Mouse (Mus musculus): ENCODE measurements at regions not wholly inside any gene's neighbourhood (a gene's known extent, or its start where the extent isn't known, plus 50 kb on each side); places are given as distances from the start of the nearest gene placed in this dataset.
A peak's percentile ranks its signal among the peaks of the same experiment; 100 is the strongest.

DNA sequence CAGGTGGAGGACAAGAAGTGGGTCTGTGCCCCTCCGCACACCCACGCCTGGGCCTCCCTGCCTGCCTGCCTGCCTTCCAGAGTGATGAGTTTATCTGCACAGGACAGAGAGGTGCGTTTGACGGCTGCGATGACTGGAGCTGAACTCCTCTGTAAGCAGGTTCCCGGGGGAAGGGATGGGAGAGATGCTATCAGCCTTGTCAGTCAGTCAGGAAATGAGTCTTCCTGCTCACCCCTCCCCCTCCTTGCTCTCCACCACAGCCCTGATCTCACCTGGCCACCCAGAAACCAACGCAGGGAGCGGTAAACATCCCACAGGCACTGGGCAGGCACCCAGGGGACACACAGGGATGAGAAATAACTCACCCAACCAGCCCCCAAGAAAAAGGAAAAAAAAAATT lies 69.5 kb upstream of the Nectin1 start:
- Histone ChIP-seq H3K27ac (no peak overlapping the region), H3K36me3 (ENCODE audit: insufficient read depth, low read length) (no peaks in the 10 kb centered on the region), H3K4me2 (ENCODE audit: low read length) (no peak overlapping the region), H3K9ac (ENCODE audit: low read depth, low read length) (no peak overlapping the region), H3K9me3 (replicated peaks; ENCODE audit: low read length) (no peaks in the 10 kb centered on the region), H3K27me3 (ENCODE audit: insufficient read depth, low read length) (no peaks in the 10 kb centered on the region), H3K4me3 (replicated peaks; ENCODE audit: low read depth, low read length) (no peak overlapping the region), H3K4me1 (replicated peaks; ENCODE audit: insufficient read depth, low read length) (no peaks in the 10 kb centered on the region)
- TF ChIP-seq CTCF (IDR thresholded peaks at IDR 0.05; ENCODE audit: low read depth) = no peak
- DNase-seq (ENCODE audit: low spot score) = no peak
- WGBS = 31% methylated on average over 8 of the region's 8 CpGs
- ATAC-seq (replicated peaks; ENCODE audit: low FRiP score, low read depth) = no peak

- Histone ChIP-seq H3K36me3 (ENCODE audit: insufficient read depth, low read length) (no peaks in the 10 kb centered on the region), H3K9me3 (replicated peaks; ENCODE audit: low read length) (no peaks in the 10 kb centered on the region), H3K4me3 (replicated peaks; ENCODE audit: low read depth, low read length) (no peak overlapping the region), H3K27ac (no peak overlapping the region), H3K27me3 (ENCODE audit: insufficient read depth, low read length) (no peaks in the 10 kb centered on the region), H3K4me1 (replicated peaks; ENCODE audit: insufficient read depth, low read length) (no peaks in the 10 kb centered on the region), H3K9ac (ENCODE audit: low read depth, low read length) (no peak overlapping the region), H3K4me2 (ENCODE audit: low read length) (no peak overlapping the region)
- no peak for DNase-seq (ENCODE audit: low spot score)
- no peak for ATAC-seq (replicated peaks; ENCODE audit: low FRiP score, low read depth)
- no peak for TF ChIP-seq CTCF (IDR thresholded peaks at IDR 0.05; ENCODE audit: low read depth)
- 62% methylated on average over 2 of the region's 2 CpGs for WGBS
Observed at GRCm38 (mm10) chr9:43676011-43676410, 67.8 kb upstream of the Nectin1 start.

DNA sequence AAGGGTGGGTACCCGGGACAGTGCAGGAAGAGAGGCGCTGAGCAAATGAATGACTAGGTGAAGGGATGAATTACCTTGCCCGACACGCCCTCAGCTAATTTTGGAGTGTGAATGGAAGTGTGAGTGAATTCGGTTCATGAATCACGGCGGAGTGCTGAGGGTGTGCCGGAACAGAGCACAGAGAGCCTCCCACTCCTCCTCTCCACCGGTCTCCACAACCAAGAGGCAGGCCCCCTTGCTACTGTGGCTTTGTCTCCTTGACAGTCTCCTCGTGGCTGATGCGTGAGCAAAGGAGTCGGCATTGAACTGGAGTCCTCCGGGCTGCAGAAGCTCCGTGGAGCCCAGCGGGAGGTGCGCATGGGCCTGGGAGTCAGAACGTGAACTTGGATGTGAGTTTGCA lies 64.5 kb upstream of the Nectin1 start:
- DNase-seq (ENCODE audit: low spot score) (peak; percentile 2), ATAC-seq (replicated peaks; ENCODE audit: low FRiP score, low read depth) (no peak)
- no peak for TF ChIP-seq CTCF (IDR thresholded peaks at IDR 0.05; ENCODE audit: low read depth)
- Histone ChIP-seq H3K9ac (ENCODE audit: low read depth, low read length) (no peak overlapping the region), H3K27ac (no peak overlapping the region), H3K4me3 (replicated peaks; ENCODE audit: low read depth, low read length) (no peak overlapping the region), H3K27me3 (ENCODE audit: insufficient read depth, low read length) (no peaks in the 10 kb centered on the region), H3K9me3 (replicated peaks; ENCODE audit: low read length) (no peaks in the 10 kb centered on the region), H3K4me2 (ENCODE audit: low read length) (no peak overlapping the region), H3K36me3 (ENCODE audit: insufficient read depth, low read length) (no peaks in the 10 kb centered on the region), H3K4me1 (replicated peaks; ENCODE audit: insufficient read depth, low read length) (no peaks in the 10 kb centered on the region)
- WGBS = 29% methylated on average over 17 of the region's 17 CpGs

DNA sequence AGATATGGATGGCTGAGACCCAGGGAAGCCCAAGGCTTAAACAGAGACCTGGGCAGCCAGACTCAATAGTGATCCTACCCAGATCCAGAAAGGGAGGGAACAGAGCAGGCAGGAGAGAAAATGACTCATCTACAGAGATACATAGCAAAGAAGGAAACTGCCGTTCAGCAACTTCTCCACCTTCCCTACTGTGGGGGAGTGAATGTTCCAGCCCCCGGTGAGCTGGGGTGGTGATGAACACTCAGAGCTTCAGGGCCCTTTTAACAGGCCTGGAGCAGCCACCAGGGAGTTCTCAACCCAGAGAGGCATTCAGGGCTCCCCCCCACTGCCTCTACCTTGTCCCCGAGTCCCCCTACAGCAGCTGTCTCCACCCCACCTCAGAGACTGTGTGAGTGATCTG lies 62.5 kb upstream of the Nectin1 start:
- ATAC-seq (replicated peaks; ENCODE audit: low FRiP score, low read depth) (no peak), DNase-seq (ENCODE audit: low spot score) (no peak)
- Histone ChIP-seq H3K27ac (no peak overlapping the region), H3K9me3 (replicated peaks; ENCODE audit: low read length) (no peaks in the 10 kb centered on the region), H3K4me1 (replicated peaks; ENCODE audit: insufficient read depth, low read length) (no peaks in the 10 kb centered on the region), H3K36me3 (ENCODE audit: insufficient read depth, low read length) (no peaks in the 10 kb centered on the region), H3K9ac (ENCODE audit: low read depth, low read length) (no peak overlapping the region), H3K4me3 (replicated peaks; ENCODE audit: low read depth, low read length) (no peak overlapping the region), H3K4me2 (ENCODE audit: low read length) (no peak overlapping the region), H3K27me3 (ENCODE audit: insufficient read depth, low read length) (no peaks in the 10 kb centered on the region)
- 31% methylated on average over 3 of the region's 3 CpGs for WGBS
- no peak for TF ChIP-seq CTCF (IDR thresholded peaks at IDR 0.05; ENCODE audit: low read depth)

DNA sequence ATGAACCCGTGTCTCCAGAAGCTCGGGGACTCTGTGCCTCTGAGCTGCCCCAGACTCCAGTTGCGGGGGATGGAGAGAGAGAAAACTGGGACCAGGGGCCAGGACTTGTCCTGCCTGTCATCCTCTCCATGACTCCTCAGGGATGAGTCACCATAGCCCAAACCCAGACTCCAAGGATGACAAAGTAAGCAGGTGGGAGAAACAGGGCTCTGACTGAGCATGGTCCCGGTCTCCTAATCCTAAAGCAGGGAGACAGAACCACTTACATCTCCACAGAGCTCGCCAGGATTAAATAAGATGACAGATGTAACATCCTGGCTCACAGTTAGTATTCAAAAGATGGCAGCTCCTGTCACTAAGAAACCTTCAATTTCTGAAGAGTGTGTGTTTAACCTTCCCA lies 61.7 kb upstream of the Nectin1 start:
- DNase-seq (ENCODE audit: low spot score) (no peak), ATAC-seq (replicated peaks; ENCODE audit: low FRiP score, low read depth) (no peak)
- H3K4me3 ChIP-seq (replicated peaks; ENCODE audit: low read depth, low read length) = no peak overlapping the region
- no peak overlapping the region for H3K9ac ChIP-seq (ENCODE audit: low read depth, low read length)
- H3K4me2 ChIP-seq (ENCODE audit: low read length) = no peak overlapping the region
- 61% methylated on average over 5 of the region's 5 CpGs for WGBS
- H3K27ac ChIP-seq = no peak overlapping the region
- H3K9me3 ChIP-seq (replicated peaks; ENCODE audit: low read length) = no peaks in the 10 kb centered on the region
- H3K4me1 ChIP-seq (replicated peaks; ENCODE audit: insufficient read depth, low read length) = no peaks in the 10 kb centered on the region
- H3K36me3 ChIP-seq (ENCODE audit: insufficient read depth, low read length) = no peaks in the 10 kb centered on the region
- no peak for TF ChIP-seq CTCF (IDR thresholded peaks at IDR 0.05; ENCODE audit: low read depth)
- no peaks in the 10 kb centered on the region for H3K27me3 ChIP-seq (ENCODE audit: insufficient read depth, low read length)

DNA sequence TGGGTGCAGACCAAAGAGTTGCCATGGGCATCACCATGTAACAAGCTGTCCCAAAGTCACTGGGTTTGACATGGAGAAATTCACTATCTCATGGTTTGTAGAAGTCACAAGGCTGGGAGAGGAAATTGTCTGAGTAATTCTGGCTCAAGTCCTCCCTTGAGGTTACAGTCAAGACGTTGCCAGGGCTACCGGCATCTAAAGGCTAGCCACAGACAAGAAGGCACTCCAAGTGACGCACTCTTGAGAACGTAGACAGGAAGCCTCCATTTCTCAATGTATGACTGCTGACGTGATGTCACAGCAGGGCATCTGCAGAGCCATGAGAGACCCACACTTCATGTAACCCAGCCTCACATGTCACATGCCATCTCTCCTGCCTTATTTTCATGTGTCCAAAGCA lies 59.2 kb upstream of the Nectin1 start:
- DNase-seq (ENCODE audit: low spot score) = no peak
- Histone ChIP-seq H3K9me3 (replicated peaks; ENCODE audit: low read length) (no peaks in the 10 kb centered on the region), H3K4me3 (replicated peaks; ENCODE audit: low read depth, low read length) (no peak overlapping the region), H3K36me3 (ENCODE audit: insufficient read depth, low read length) (no peaks in the 10 kb centered on the region), H3K4me1 (replicated peaks; ENCODE audit: insufficient read depth, low read length) (no peaks in the 10 kb centered on the region), H3K27ac (no peak overlapping the region), H3K9ac (ENCODE audit: low read depth, low read length) (no peak overlapping the region), H3K27me3 (ENCODE audit: insufficient read depth, low read length) (no peaks in the 10 kb centered on the region), H3K4me2 (ENCODE audit: low read length) (no peak overlapping the region)
- 85% methylated on average over 5 of the region's 5 CpGs for WGBS
- no peak for TF ChIP-seq CTCF (IDR thresholded peaks at IDR 0.05; ENCODE audit: low read depth)
- ATAC-seq (replicated peaks; ENCODE audit: low FRiP score, low read depth) = no peak

DNA sequence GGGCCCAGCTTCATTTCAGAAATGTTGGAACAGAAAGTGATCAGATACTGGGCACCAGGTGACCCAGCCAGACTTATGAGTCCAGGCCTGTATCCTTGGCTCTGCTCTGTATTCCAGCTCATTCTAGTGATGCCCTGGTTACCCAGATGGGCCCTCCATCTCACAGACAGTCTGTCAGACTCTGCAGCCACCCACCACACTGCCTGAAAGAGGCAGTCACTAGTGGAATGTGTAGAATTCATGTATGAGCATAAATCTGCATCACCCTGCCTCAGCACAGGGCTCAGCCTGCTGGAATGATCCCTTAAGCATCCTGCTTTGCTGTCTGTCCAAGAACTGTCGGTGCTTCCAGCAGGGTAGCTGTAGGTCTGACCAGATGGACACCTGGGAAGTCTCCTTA lies 51.8 kb upstream of the Nectin1 start:
- Histone ChIP-seq H3K27ac (no peak overlapping the region), H3K36me3 (ENCODE audit: insufficient read depth, low read length) (no peaks in the 10 kb centered on the region), H3K9me3 (replicated peaks; ENCODE audit: low read length) (no peaks in the 10 kb centered on the region), H3K4me3 (replicated peaks; ENCODE audit: low read depth, low read length) (no peak overlapping the region), H3K4me1 (replicated peaks; ENCODE audit: insufficient read depth, low read length) (no peaks in the 10 kb centered on the region), H3K4me2 (ENCODE audit: low read length) (no peak overlapping the region), H3K27me3 (ENCODE audit: insufficient read depth, low read length) (no peaks in the 10 kb centered on the region), H3K9ac (ENCODE audit: low read depth, low read length) (no peak overlapping the region)
- no peak for DNase-seq (ENCODE audit: low spot score)
- WGBS = 69% methylated on average over 1 of the region's 1 CpGs
- ATAC-seq (replicated peaks; ENCODE audit: low FRiP score, low read depth) = no peak
- TF ChIP-seq CTCF (IDR thresholded peaks at IDR 0.05; ENCODE audit: low read depth) = no peak

All from kidney, postnatal 0 days (tissue).